Mouse (Mus musculus): ENCODE measurements at regions not wholly inside any gene's neighbourhood (a gene's known extent, or its start where the extent isn't known, plus 50 kb on each side); places are given as distances from the start of the nearest gene placed in this dataset.

DNA sequence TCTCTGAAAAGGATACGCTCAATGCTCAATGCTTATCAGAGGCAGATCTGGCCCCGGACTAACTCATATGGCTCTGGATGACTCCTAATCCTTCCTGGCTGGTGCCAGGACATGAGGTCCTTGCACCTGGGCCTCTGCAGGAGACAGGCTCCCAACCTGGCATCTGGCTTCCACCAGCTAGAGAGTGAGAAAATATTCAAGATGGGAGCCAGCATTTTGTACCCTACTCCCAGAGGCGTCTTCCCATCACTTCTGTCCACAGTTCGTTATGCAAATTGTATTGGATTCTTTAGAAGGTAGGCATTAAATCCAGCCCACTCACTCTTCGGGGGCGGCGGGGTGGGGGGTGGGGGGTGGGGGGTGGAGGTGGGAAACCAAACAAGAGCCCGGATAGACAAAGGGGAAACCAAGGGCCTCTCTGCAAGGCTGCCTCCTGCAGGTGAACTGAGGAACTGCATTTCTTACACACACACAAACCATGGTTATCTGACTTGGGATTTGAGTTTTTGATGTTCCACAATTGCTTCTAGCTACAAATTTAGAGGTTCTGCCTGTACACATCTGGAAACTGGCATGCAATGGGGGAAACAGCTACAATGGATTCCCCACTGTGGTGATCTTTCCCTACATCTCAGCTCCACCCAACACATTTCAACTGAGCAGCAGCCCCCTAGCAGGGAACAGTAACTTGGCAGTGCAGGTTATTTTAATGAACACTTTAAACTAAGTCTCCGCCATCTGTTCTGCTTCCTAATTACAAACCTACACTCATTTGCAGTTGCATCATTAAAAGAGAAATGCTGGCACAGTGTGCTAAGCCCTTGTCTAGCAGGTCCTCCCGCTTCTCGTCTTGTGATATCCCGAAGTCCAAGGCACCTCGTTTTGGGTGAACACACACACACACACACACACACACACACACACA is 390.2 kb downstream of the Med10 start:
- no peak for TF ChIP-seq POLR2A (IDR thresholded peaks at IDR 0.05; ENCODE audit: borderline replicate concordance, low read depth, low read length)
- TF ChIP-seq CTCF (IDR thresholded peaks at IDR 0.05; ENCODE audit: low read depth, low read length): no peak
